Mouse (Mus musculus): ENCODE measurements around the gene Akirin2. TPM values are rescaled to one million over a fixed set of nuclear protein-coding genes. Genes with fewer than 3 reads are reported as not detected.
A peak's percentile ranks its signal among the peaks of the same experiment; 100 is the strongest.
"Not testable (repeated sequence)": the region's sequence is repeated elsewhere in the genome, so short reads cannot be mapped to it uniquely, and the experiment has no call there.

Akirin2 gene
- polyA plus RNA-seq, 1 experiment from 2014 or later, result 51.3 TPM

DNA sequence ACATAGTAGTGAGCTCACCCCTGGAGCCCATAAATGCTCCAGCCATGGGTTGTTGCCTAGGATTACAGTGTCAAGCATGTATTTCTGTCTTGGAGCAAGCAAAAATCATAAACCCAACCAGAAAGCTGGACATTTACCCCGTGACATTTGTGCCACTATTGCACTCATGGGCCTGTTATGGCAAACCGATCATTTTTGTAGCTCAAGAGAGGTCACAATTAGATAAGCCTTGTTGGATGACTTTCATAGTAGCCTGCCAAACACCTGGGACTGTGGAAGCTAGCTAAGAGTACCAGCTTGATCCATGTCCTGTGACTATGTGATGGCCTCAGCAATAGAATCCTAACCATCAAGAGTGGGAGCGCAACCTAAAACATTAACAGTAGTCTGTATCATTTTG is 4.9 kb downstream of the Akirin2 start:
- Histone ChIP-seq H3K4me3 (replicated peaks) (no peak overlapping the region), H3K36me3 (no peaks in the 10 kb centered on the region), H3K4me1 (replicated peaks) (0 out of 2 replicates have a peak, but pooled peaks cover 7% of the 10 kb centered on the region), H3K9ac (no peak overlapping the region), H3K4me2 (replicated peaks) (no peak overlapping the region), H3K27ac (no peak overlapping the region), H3K9me3 (no peaks in the 10 kb centered on the region), H3K27me3 (replicated peaks) (no peaks in the 10 kb centered on the region)
- 95% methylated on average over 3 of the region's 3 CpGs for WGBS
- ATAC-seq, result no peak

DNA sequence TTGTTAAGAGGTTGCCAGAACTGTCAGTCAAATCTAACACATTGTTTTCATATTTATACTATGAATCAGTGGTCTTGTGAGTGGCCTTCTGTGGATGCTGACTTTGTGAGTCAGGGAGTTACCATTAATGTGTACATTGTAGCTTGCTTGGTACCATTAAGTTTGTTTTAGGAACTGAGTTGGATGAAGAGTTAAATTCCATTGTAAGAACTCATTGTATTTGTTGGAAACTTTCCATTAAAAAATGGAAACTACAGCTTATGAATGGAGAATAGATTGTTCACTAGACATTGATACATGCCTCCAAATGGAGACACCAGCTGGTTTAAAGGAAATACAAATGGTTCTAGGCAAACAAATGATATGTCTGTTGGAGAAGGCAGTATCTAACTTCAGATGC is 5.4 kb downstream of the Akirin2 start:
- Histone ChIP-seq H3K27ac (no peak overlapping the region), H3K9ac (no peak overlapping the region), H3K36me3 (no peaks in the 10 kb centered on the region), H3K4me2 (replicated peaks) (no peak overlapping the region), H3K4me3 (replicated peaks) (no peak overlapping the region), H3K27me3 (replicated peaks) (no peaks in the 10 kb centered on the region), H3K9me3 (no peaks in the 10 kb centered on the region), H3K4me1 (replicated peaks) (0 out of 2 replicates have a peak, but pooled peaks cover 7% of the 10 kb centered on the region)
- ATAC-seq, result no peak

DNA sequence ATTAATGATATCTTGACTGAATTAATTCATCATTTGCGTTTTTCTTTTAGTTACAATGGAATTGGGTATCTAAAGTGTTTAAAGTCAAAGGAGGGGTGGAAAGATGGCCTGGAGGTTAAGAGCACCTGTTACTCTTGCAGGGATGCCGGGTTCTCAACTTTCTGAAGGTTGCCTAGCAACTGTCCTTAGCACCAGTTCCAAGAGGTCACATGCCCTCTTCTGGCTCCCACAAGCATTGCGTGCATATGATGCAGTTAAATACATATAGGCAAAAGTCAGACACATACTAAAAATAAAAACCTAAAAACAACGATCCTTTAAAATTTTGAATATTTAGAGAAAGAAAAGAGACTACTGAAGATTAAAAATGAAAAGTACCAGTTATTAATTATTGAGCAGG is 10.2 kb downstream of the Akirin2 start:
- no peak overlapping the region for H3K27ac ChIP-seq
- 58% methylated on average over 4 of the region's 4 CpGs for WGBS

DNA sequence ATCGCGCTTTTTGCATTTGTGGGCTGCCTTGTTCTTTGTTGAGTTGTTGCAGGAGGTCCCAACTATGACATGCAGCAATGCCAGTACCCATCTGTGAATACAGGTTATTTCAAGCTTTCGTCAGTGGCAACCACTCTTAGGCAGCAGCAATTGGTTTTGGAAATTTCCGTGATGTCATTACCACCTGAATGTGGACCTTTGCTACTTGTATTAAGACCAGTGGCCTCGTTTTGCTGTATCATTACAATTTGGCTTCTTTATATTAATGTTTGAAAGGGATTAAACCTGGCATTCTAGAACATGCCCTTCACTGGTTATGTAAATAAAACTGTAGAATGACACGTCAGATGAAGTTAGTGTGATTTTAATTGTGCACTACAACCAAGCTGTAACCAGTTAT is 15.5 kb downstream of the Akirin2 start:
- no peaks in the 10 kb centered on the region for H3K4me1 ChIP-seq (replicated peaks)
- H3K36me3 ChIP-seq, result peaks cover 8% of the 10 kb centered on the region; the same call in 1 of the 2 replicates
- H3K9ac ChIP-seq, result no peak overlapping the region
- no peak overlapping the region for H3K27ac ChIP-seq
- no peak overlapping the region for H3K4me2 ChIP-seq (replicated peaks)
- no peak for ATAC-seq
- no peaks in the 10 kb centered on the region for H3K9me3 ChIP-seq
- H3K4me3 ChIP-seq (replicated peaks), result no peak overlapping the region
- WGBS, result 90% methylated on average over 6 of the region's 6 CpGs
- H3K27me3 ChIP-seq (replicated peaks), result no peaks in the 10 kb centered on the region

More for the DNA sequence above, 10.2 kb downstream of the Akirin2 start:
- H3K4me3 ChIP-seq (replicated peaks), result no peak overlapping the region
- H3K4me2 ChIP-seq (replicated peaks), result no peak overlapping the region
- no peaks in the 10 kb centered on the region for H3K9me3 ChIP-seq
- no peak overlapping the region for H3K9ac ChIP-seq
- H3K36me3 ChIP-seq, result no peaks in the 10 kb centered on the region
- H3K4me1 ChIP-seq (replicated peaks), result no peaks in the 10 kb centered on the region
- ATAC-seq, result 0 out of 2 replicates have a peak, but pooled peaks have one; percentile 56
- H3K27me3 ChIP-seq (replicated peaks), result no peaks in the 10 kb centered on the region

DNA sequence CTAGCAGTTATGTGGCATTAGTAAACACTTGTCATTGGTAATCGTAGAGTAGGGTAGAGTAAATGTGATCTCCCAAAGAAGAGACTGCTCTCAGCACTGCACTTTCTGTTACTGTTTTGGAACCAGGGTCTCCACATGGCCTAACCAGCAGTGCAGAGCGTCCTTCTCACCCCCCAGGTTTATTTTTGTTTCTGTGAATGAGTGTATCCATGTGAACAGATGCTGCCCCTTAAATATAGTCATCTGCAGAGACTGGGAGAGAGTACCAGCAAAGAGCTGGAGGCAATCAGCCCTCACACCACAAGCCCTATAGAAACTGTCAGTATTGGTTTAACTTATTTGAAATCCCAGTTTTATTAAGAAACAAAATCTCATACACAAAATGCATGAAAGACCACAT is 22.1 kb downstream of the Akirin2 start:
- Histone ChIP-seq H3K4me2 (replicated peaks) (no peak overlapping the region), H3K9me3 (no peaks in the 10 kb centered on the region), H3K27me3 (replicated peaks) (no peaks in the 10 kb centered on the region), H3K4me3 (replicated peaks) (no peak overlapping the region), H3K9ac (no peak overlapping the region), H3K4me1 (replicated peaks) (no peaks in the 10 kb centered on the region), H3K27ac (no peak overlapping the region), H3K36me3 (peaks cover 18% of the 10 kb centered on the region)
- 85% methylated on average over 2 of the region's 2 CpGs for WGBS
- no peak for ATAC-seq

DNA sequence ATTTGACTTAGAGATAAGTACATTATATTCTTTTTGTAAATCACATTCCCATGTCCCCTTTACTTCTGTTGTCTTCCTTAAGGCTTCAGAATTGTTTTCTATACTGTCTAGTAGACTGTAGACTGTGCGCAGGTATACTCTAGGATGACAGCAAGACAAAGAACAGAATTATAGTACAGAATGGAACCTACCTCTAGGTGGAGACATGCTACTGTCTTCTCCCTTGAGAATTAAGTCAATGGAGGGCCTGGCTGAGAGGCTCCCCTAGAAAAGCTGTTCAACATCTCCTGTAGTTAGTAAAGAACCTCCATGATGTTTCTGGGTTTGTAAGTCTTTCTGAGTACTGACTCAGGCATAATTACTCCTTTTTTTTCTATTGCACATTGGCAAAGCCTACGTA is 26.3 kb downstream of the Akirin2 start:
- Histone ChIP-seq H3K9ac (no peak overlapping the region), H3K27ac (no peak overlapping the region), H3K4me3 (replicated peaks) (no peak overlapping the region), H3K27me3 (replicated peaks) (no peaks in the 10 kb centered on the region), H3K4me1 (replicated peaks) (no peaks in the 10 kb centered on the region), H3K36me3 (peaks cover 15% of the 10 kb centered on the region), H3K9me3 (no peaks in the 10 kb centered on the region), H3K4me2 (replicated peaks) (no peak overlapping the region)
- WGBS, result 91% methylated on average over 2 of the region's 2 CpGs
- no peak for ATAC-seq

DNA sequence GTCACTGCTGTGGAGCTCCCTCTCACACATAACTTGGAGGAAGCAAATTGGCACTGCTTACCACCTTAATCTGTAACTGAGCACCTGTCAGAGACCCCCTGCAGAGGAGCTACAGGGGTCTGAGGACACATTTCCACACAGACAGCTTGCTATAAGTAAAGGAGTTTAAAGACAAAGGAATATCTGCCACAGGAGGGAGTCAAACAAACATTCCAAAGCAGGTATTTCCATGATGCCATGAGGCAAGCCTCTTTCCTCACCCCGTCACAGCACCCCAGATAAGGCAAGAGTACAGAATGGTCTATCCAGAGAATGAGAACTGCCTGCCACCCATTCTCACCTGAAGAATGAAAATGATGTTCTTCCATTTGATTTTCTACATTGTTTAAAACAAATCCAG is 28.5 kb downstream of the Akirin2 start:
- Histone ChIP-seq H3K27ac (no peak overlapping the region), H3K36me3 (peaks cover 20% of the 10 kb centered on the region), H3K4me3 (replicated peaks) (no peak overlapping the region), H3K27me3 (replicated peaks) (no peaks in the 10 kb centered on the region), H3K4me1 (replicated peaks) (no peaks in the 10 kb centered on the region), H3K9me3 (no peaks in the 10 kb centered on the region), H3K4me2 (replicated peaks) (no peak overlapping the region), H3K9ac (no peak overlapping the region)
- 73% methylated on average over 1 of the region's 1 CpGs for WGBS
- ATAC-seq, result no peak

DNA sequence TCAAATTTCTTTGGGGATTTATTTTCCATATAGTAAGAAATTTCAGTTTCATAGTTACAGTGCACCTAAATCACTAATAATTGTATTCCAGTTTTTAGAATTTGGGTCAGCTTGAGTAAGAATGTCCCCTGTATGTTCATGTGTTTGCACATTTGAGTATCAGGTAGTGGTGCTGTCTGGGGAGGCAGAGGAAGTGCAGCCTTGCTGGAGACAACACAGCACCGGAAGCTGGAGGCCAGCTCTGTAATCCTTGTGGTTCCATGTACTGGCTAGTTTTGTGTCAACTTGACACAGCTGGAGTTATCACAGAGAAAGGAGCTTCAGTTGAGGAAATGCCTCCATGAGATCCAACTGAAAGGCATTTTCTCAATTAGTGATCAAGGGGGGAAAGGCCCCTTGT is 30.8 kb downstream of the Akirin2 start:
- H3K9ac ChIP-seq; H3K4me2 ChIP-seq (replicated peaks); H3K27me3 ChIP-seq (replicated peaks); H3K27ac ChIP-seq; H3K4me3 ChIP-seq (replicated peaks); H3K4me1 ChIP-seq (replicated peaks); ATAC-seq; H3K9me3 ChIP-seq: not testable (repeated sequence)
- H3K36me3 ChIP-seq, result peaks cover 12% of the 10 kb centered on the region; the same call in 1 of the 2 replicates
- 96% methylated on average over 1 of the region's 1 CpGs for WGBS

DNA sequence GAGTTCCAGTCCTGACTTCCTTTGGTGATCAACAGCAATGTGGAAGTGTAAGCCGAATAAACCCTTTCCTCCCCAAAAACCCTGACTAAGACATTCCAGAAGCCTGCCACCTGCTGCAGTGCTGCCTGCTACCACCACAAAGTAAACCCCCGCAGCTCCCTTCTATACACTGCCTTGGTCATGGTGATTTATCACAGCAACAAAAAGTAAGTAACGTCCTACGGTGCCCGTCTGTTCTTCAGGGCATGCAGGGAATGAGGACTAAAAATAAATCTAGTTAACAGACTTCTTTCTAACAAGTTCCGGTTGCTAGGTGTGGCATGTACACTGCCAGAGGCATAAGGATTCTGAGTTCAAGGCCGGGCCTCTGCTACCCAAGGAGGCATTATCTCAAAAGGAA is 31.3 kb downstream of the Akirin2 start:
- H3K27ac ChIP-seq, result no peak overlapping the region
- 71% methylated on average over 7 of the region's 7 CpGs for WGBS
- peaks cover 12% of the 10 kb centered on the region; the same call in 1 of the 2 replicates for H3K36me3 ChIP-seq
- H3K27me3 ChIP-seq (replicated peaks), result no peaks in the 10 kb centered on the region
- no peak overlapping the region for H3K4me3 ChIP-seq (replicated peaks)
- H3K9me3 ChIP-seq, result no peaks in the 10 kb centered on the region
- no peak overlapping the region for H3K9ac ChIP-seq
- H3K4me2 ChIP-seq (replicated peaks), result no peak overlapping the region
- no peaks in the 10 kb centered on the region for H3K4me1 ChIP-seq (replicated peaks)
- no peak for ATAC-seq

DNA sequence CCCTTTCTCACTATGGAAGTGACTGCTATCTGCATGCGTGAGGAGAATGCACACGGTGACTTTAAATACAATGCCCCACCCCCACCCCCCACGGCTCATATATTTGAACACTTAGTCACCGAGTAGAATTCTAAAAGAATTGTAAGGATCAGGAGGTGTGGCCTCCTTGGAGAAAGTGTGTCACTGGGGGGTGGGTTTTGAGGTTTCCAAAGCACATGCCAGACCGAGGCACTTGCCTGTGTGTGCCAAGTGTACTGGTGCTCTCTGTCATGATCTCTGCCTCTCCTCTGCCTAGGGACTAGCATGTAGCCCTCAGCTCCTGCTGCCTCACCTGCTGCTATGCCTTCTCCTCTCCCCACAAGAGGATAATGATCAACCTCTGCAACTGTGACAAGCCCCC is 31.7 kb downstream of the Akirin2 start:
- H3K9ac ChIP-seq, result no peak overlapping the region
- no peaks in the 10 kb centered on the region for H3K27me3 ChIP-seq (replicated peaks)
- H3K4me2 ChIP-seq (replicated peaks), result no peak overlapping the region
- H3K9me3 ChIP-seq, result no peaks in the 10 kb centered on the region
- no peaks in the 10 kb centered on the region for H3K4me1 ChIP-seq (replicated peaks)
- 74% methylated on average over 5 of the region's 5 CpGs for WGBS
- H3K36me3 ChIP-seq, result peaks cover 12% of the 10 kb centered on the region; the same call in 1 of the 2 replicates
- no peak overlapping the region for H3K27ac ChIP-seq
- ATAC-seq, result peak; percentile 47; the same call in 1 of the 2 replicates
- no peak overlapping the region for H3K4me3 ChIP-seq (replicated peaks)

DNA sequence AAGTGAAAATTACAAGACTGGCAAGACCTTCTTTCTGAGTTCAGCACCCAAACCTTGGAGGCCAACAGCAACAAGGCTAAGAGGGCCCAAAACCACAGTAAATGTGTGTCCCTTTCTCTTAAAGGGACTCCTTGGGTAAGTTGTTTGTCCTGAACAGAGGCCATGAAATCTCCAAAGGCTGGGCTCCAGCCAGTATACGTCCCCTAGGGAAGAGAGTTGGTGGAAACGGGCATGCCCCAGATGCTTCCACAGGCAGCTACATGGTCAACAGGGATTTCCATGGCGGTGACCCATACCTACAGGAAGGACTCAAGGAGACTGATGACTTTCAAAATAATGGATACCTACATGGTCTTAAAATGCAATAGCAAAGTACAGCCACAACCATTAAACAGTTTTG is 32.7 kb downstream of the Akirin2 start:
- WGBS, result 93% methylated on average over 3 of the region's 3 CpGs
- peaks cover 12% of the 10 kb centered on the region; the same call in 1 of the 2 replicates for H3K36me3 ChIP-seq
- H3K27ac ChIP-seq, result no peak overlapping the region
- no peak overlapping the region for H3K4me2 ChIP-seq (replicated peaks)
- no peaks in the 10 kb centered on the region for H3K4me1 ChIP-seq (replicated peaks)
- H3K9ac ChIP-seq, result no peak overlapping the region
- no peaks in the 10 kb centered on the region for H3K27me3 ChIP-seq (replicated peaks)
- ATAC-seq, result no peak
- H3K9me3 ChIP-seq, result no peaks in the 10 kb centered on the region
- no peak overlapping the region for H3K4me3 ChIP-seq (replicated peaks)

DNA sequence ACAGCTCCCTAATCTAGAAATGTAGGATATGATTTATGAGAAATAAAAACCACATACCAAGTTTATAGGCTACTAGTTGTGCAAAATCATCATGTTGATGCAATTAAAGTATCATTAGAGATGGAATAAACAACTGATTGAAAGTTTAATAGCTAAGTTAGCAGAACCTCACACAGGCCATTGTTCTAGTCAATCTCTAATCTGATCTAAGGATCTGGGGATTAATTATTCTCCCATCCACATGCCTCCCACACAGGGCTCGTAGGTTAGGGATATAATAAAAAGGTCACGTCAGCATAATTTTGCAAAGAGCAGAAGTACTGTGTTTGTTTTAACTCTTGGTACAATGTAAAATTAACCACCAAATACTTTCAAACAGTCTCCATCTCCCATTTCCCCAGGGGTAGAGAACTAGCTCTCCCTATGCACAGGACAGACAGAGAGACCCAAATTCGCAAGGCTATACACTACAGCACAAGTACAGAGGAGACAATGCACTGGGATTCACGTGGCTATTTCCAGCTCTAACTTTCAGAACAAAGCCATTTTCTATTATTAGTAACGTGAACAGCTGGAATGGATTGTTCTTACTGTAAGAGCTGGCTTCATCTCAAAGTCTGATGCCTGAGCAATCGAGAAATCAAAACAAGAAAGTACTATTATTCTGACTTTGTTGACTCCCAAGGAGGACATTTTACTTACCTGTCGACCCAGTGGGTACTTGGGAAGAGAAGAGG is 34.3 kb downstream of the Akirin2 start:
- no peak overlapping the region for H3K4me2 ChIP-seq (replicated peaks)
- H3K27ac ChIP-seq, result no peak overlapping the region
- no peak overlapping the region for H3K9ac ChIP-seq
- H3K36me3 ChIP-seq, result peaks cover 13% of the 10 kb centered on the region
- no peaks in the 10 kb centered on the region for H3K9me3 ChIP-seq
- WGBS, result 77% methylated on average over 7 of the region's 7 CpGs
- H3K4me3 ChIP-seq (replicated peaks), result no peak overlapping the region
- H3K27me3 ChIP-seq (replicated peaks), result no peaks in the 10 kb centered on the region
- no peaks in the 10 kb centered on the region for H3K4me1 ChIP-seq (replicated peaks)
- ATAC-seq, result no peak

DNA sequence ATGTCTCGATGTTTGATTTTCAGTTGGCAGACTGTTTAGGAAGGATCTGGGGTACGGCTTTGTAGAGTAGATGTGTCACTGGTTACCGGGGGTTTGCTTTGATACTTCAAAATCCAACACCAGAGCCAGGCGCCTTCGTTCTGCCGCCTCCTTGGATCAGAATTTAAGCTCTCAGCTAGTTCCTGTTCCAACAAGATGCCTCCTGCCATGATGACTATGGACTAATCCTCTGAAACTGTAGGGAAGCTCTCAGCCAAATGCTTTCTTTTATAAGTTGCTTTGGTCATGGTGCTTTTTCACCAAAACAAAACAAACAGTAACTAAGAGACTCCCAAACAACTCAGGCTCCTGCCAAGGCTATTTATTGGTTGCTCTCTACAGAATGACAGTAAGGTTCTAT is 52.4 kb downstream of the Akirin2 start:
- Histone ChIP-seq H3K36me3 (peaks cover 15% of the 10 kb centered on the region), H3K9me3 (no peaks in the 10 kb centered on the region), H3K4me2 (replicated peaks) (no peak overlapping the region), H3K27ac (no peak overlapping the region), H3K9ac (no peak overlapping the region), H3K4me3 (replicated peaks) (no peak overlapping the region), H3K4me1 (replicated peaks) (no peaks in the 10 kb centered on the region), H3K27me3 (replicated peaks) (no peaks in the 10 kb centered on the region)
- no peak for ATAC-seq
- WGBS, result 93% methylated on average over 6 of the region's 6 CpGs
